In the genomic region with DNA sequence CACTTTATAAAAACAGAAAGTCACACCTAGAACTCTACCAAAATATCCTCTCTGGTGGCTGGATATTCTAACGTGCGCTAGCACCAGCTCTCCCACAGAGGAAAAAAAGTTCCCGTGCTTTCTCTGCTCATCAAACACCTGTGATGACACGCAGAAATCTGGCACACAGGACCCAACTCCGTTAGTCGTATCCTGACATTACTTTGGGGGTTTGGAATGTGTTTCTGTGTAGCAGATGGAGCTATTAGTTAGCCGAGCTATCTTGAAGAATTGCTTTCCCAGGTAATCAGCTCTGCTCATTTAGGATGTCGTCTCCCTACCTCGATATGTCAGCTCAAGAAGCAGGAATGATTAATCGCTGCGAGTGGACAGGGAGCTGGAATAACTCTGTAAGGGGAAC, we compare ENCODE assay signal across 24 mouse cellular contexts.
"Had no signal": no experiment of that assay in that cellular context is flagged by ENCODE, and none has a peak within 500 bp of the region (broad histone marks: within the 10 kb centered on the region; RNA-seq: fewer than 3 reads in every experiment).

No protein-coding gene starts in this region.

- H3K4me3 ChIP-seq: gastrocnemius, adult 2 months; heart, embryonic 10.5 days; heart, embryonic 12.5 days; hindbrain, embryonic 12.5 days; kidney, embryonic 15.5 days; limb, embryonic 13.5 days; limb, embryonic 15.5 days; liver, embryonic 12.5 days had no signal

- DNase-seq: gastrocnemius, adult 2 months; gastrocnemius, postnatal 10 days; gastrocnemius, postnatal 25 days; heart, adult 18-20 months; heart, postnatal 10 days; heart, postnatal 36 days; kidney, adult 11 months; kidney, adult 2 months; kidney, adult 9 months; kidney, postnatal 14 days; kidney, postnatal 36 days; layer of hippocampus, postnatal 36 days; left cerebral cortex, postnatal 4 days; lung, adult 18-20 months had no signal

- H3K27ac ChIP-seq: gastrocnemius, adult 2 months; heart, embryonic 10.5 days; hindbrain, embryonic 12.5 days; hindbrain, embryonic 14.5 days; kidney, embryonic 15.5 days; kidney, postnatal 0 days; limb, embryonic 13.5 days; limb, embryonic 15.5 days; liver, embryonic 12.5 days; liver, embryonic 14.5 days had no signal
